Mouse (Mus musculus) erythroblast, embryonic 14.5 days (primary cell): ENCODE measurements around the gene Atpif1. TPM values are rescaled to one million over a fixed set of nuclear protein-coding genes. Genes with fewer than 3 reads are reported as not detected.
"Not testable (repeated sequence)": the region's sequence is repeated elsewhere in the genome, so short reads cannot be mapped to it uniquely, and the experiment has no call there.

ENCODE experiments used
- H3K27me3 ChIP-seq: 2 replicates; pipeline ENCODE4 v1.6.1; 2012; ENCODE audit warnings: inconsistent platforms; ENCODE audit not compliant: control insufficient read depth
- H3K36me3 ChIP-seq: 2 replicates; pipeline ENCODE4 v1.6.1; 2012; ENCODE audit warnings: mild to moderate bottlenecking, inconsistent platforms; ENCODE audit not compliant: control insufficient read depth
- H3K4me1 ChIP-seq: 2 replicates; pipeline ENCODE4 v1.6.1; 2012; ENCODE audit warnings: inconsistent platforms; ENCODE audit not compliant: control insufficient read depth
- H3K4me3 ChIP-seq: replicated peaks from 2 replicates; pipeline ENCODE3; 2012; ENCODE audit warnings: moderate library complexity, mild to moderate bottlenecking, inconsistent platforms
- H3K9me3 ChIP-seq: 2 replicates; pipeline ENCODE4 v1.6.1; 2012; ENCODE audit warnings: low read length, inconsistent platforms, mixed read lengths; ENCODE audit not compliant: control insufficient read depth
- GATA1 ChIP-seq: IDR thresholded peaks from 2 replicates; pipeline ENCODE4 v1.6.1; 2012; ENCODE audit warnings: low read length, inconsistent platforms, mixed read lengths
- TAL1 ChIP-seq: IDR thresholded peaks from 3 replicates; pipeline ENCODE4 v1.6.1; 2012; ENCODE audit warnings: low read length, inconsistent platforms, mixed read lengths
- polyA plus RNA-seq: library from polyadenylated mRNA; stranded (reverse); fragments of >175 nt; gene quantifications from 2 replicates; pipeline ENCODE4 v1.2.3, GENCODE M21; 2012

The Atpif1 gene
- polyA plus RNA-seq, 1 experiment, result 103 TPM

DNA sequence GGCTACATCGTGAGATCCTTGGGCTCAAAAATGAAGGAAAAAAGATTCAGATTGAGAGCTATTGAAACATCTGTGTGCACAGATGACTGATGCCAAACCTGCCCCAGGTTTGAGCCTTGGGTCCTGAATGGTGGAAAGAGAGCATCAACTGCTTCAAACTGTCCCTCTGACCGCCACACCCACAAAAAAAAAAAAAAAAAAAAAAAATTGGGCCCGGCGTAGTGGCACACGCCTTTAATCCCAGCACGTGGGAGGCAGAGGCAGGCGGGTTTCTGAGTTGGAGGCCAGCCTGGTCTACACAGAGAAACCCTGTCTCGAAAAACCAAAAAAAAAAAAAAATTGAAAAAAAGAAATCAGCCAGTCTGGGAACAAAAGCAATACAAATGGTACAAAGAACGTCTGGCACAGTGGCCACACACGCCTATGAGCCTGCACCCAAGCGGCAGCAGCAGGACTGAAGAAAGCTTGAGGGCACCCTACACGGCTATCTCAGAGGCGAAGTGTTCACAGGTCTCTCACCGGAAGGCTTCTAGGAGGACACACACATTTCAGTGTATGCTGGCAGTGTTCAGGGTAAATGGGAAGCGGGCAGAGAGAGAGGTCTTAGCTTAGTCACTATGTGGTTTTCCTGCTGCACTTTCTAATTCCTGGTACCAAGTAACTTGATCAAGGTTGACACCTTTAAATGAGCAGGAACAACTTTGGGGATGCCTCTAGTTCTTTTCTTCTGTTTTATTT, 43.0 kb downstream of the Atpif1 start:
- Histone ChIP-seq H3K4me1 (no peaks in the 10 kb centered on the region), H3K4me3 (no peak overlapping the region), H3K36me3 (peaks cover 40% of the 10 kb centered on the region), H3K27me3 (no peaks in the 10 kb centered on the region), H3K9me3 (no peaks in the 10 kb centered on the region)
- TF ChIP-seq GATA1 (no peak), TAL1 (no peak)

DNA sequence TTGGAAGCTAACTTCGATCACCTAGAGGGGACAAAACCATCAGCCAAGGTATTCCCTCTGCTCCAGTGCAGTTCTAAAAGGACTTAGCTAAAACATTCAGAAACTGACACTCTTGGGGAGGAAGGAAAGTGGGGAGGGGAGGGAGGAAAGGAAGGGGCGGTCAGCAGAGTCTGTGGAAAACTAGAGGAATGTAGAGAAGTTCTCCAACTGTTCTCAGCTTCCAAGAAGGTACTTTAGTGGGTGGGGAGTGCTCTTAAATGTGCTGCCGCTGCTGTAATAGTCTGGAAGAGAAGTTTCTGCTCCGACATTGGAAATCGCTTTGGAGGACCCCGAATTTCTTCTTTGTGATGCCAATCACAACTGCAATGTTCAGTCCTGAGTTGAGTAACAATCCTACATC, 44.5 kb downstream of the Atpif1 start:
- Histone ChIP-seq H3K9me3 (no peaks in the 10 kb centered on the region), H3K4me1 (no peaks in the 10 kb centered on the region), H3K4me3 (no peak overlapping the region), H3K27me3 (no peaks in the 10 kb centered on the region), H3K36me3 (peaks cover 26% of the 10 kb centered on the region)
- TF ChIP-seq GATA1 (no peak), TAL1 (no peak)

DNA sequence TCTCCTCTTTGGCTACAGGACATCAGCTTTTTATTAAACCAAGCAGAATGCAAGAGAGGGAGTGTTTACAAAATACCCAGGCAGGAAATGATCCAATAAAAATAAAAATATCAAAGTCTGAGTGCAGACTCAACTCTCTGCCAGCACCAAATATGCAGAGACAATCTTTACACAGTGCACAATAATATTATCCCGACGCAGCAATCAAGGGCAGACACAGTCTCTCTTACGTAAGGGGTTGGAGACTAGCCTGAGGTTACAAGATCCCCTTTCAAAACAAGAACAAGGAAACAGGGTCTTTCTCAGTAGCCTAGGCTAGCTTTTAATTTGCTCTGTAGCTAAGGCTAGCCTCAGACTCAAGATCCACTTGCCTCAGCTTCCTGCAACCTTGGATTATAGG, 44.9 kb downstream of the Atpif1 start:
- H3K36me3 ChIP-seq, result peaks cover 21% of the 10 kb centered on the region
- no peak overlapping the region for H3K4me3 ChIP-seq
- H3K4me1 ChIP-seq, result no peaks in the 10 kb centered on the region
- TF ChIP-seq GATA1, result no peak
- no peak for TF ChIP-seq TAL1
- no peaks in the 10 kb centered on the region for H3K9me3 ChIP-seq
- H3K27me3 ChIP-seq, result no peaks in the 10 kb centered on the region

GRCm38 (mm10) chr4:132484820-132485219, 48.6 kb downstream of the Atpif1 start:
- H3K9me3 ChIP-seq, result no peaks in the 10 kb centered on the region
- no peaks in the 10 kb centered on the region for H3K36me3 ChIP-seq
- no peaks in the 10 kb centered on the region for H3K27me3 ChIP-seq
- H3K4me1 ChIP-seq, result peaks cover 8% of the 10 kb centered on the region
- TF ChIP-seq GATA1, result no peak
- TF ChIP-seq TAL1, result no peak
- H3K4me3 ChIP-seq, result no peak overlapping the region

DNA sequence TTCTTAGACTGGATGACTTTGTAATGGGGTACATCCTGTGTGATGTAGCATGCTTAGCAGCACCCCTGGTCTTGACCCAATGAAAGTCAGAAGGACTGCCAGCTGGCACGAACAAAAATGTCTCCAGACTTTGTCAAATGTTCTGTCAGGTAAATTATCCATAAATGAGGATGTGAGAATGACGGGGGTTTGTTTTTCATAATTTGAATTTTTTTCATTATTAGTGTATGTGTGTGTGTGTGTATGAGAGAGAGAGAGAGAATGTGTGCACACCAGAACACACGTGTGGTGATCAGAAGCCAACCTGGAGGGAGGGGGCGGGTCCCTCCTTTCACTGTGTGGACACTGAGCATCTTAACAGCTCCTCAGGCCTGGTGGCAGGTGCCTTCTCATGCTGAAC, 49.2 kb downstream of the Atpif1 start:
- Histone ChIP-seq H3K9me3 (no peaks in the 10 kb centered on the region), H3K36me3 (no peaks in the 10 kb centered on the region), H3K4me3 (no peak overlapping the region), H3K27me3 (no peaks in the 10 kb centered on the region), H3K4me1 (peaks cover 8% of the 10 kb centered on the region)
- TF ChIP-seq GATA1 (no peak), TAL1 (no peak)

- H3K36me3 ChIP-seq, result no peaks in the 10 kb centered on the region
- no peak overlapping the region for H3K4me3 ChIP-seq
- peaks cover 8% of the 10 kb centered on the region for H3K4me1 ChIP-seq
- H3K27me3 ChIP-seq, result no peaks in the 10 kb centered on the region
- TF ChIP-seq GATA1, result no peak
- TF ChIP-seq TAL1, result no peak
- no peaks in the 10 kb centered on the region for H3K9me3 ChIP-seq
These were observed 50.4 kb downstream of the Atpif1 start for GRCm38 (mm10) chr4:132482956-132483608.

- H3K9me3 ChIP-seq, H3K36me3 ChIP-seq, H3K4me3 ChIP-seq, H3K4me1 ChIP-seq, H3K27me3 ChIP-seq: not testable (repeated sequence)
These were observed 51.4 kb downstream of the Atpif1 start for GRCm38 (mm10) chr4:132482104-132482503.

Other genes starting within 250 kb of the Atpif1 start
- gene Rab42, start 230.3 kb downstream of the Atpif1 start, polyA plus RNA-seq, result 0.05 TPM in 1 of 2 replicates, not detected in the other
- 1.7 and 2.4 TPM in 2 replicates for gene Trnau1ap, start 204.1 kb downstream of the Atpif1 start, polyA plus RNA-seq
- 4.3 and 4.4 TPM in 2 replicates for gene Rcc1, start 180.1 kb downstream of the Atpif1 start, polyA plus RNA-seq
- gene Phactr4, start 111.2 kb downstream of the Atpif1 start, polyA plus RNA-seq, result 0.52 and 0.57 TPM in 2 replicates
- 0.37 and 0.49 TPM in 2 replicates for gene Med18, start 69.7 kb downstream of the Atpif1 start, polyA plus RNA-seq
- gene Sesn2, start 23.2 kb downstream of the Atpif1 start, polyA plus RNA-seq, result 1.5 and 2.4 TPM in 2 replicates
- 28.3 and 36.9 TPM in 2 replicates for gene Dnajc8, start 1.9 kb upstream of the Atpif1 start, polyA plus RNA-seq
- 0.01 and 0.03 TPM in 2 replicates for gene Ptafr, start 30.4 kb upstream of the Atpif1 start, polyA plus RNA-seq
- gene Eya3, start 105.3 kb upstream of the Atpif1 start, polyA plus RNA-seq, result 0.38 and 0.65 TPM in 2 replicates
- 0.01 TPM in 1 of 2 replicates, not detected in the other for gene Xkr8, start 198.9 kb upstream of the Atpif1 start, polyA plus RNA-seq
- gene Smpdl3b, start 223.6 kb upstream of the Atpif1 start, polyA plus RNA-seq, result 0.02 TPM in 1 of 2 replicates, not detected in the other
- gene Rpa2, start 234.7 kb upstream of the Atpif1 start, polyA plus RNA-seq, result 8.1 and 9.9 TPM in 2 replicates